Mouse (Mus musculus) thymus, adult 2 months (tissue): Measurements from ENCODE around the gene Ncam2.

Experiments used
- CTCF ChIP-seq: fragments of 200-500 bp; IDR thresholded peaks from 2 replicates; pipeline ENCODE4 v1.5.1; 2012; ENCODE audit warnings: mild to moderate bottlenecking, control low read depth, low read length, moderate library complexity, borderline replicate concordance; ENCODE audit not compliant: control insufficient read depth, poor library complexity, insufficient read depth; ENCODE audit errors: extremely low read depth
- POLR2A ChIP-seq: fragments of 200-500 bp; IDR thresholded peaks from 2 replicates; pipeline ENCODE4 v1.6.1; 2012; ENCODE audit warnings: mild to moderate bottlenecking, low read length, control low read depth, moderate library complexity; ENCODE audit not compliant: control insufficient read depth, poor library complexity, insufficient read depth; ENCODE audit errors: extremely low read depth

DNA sequence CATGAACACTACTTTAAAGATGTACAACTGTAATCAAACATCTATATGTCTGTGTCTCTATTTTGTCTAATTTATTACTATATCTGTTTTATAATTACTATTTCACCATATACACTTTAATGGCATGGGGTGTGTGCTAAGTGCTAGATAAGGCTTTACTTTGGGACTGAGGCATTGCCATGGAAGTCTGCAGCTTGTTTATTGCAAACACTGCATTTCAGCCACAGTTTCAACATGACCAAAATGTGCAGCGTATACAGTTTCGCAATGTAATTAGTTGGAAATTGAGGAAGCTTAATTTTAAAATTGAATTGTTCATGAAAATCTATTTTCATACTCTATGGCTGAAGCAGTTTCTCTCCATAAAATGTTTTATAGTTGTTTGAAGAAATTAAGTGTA, 254.0 kb downstream of the Ncam2 start:
- no peak for TF ChIP-seq CTCF
- no peak for TF ChIP-seq POLR2A
